Mouse (Mus musculus) retina, embryonic 14.5 days (tissue): ENCODE results near the gene Slc16a4.

Experiments
- DNase-seq: peaks from one replicate; pipeline ENCODE4 v3.0.0-alpha.2; 2015; ENCODE audit warnings: low spot score

The Slc16a4 gene

DNA sequence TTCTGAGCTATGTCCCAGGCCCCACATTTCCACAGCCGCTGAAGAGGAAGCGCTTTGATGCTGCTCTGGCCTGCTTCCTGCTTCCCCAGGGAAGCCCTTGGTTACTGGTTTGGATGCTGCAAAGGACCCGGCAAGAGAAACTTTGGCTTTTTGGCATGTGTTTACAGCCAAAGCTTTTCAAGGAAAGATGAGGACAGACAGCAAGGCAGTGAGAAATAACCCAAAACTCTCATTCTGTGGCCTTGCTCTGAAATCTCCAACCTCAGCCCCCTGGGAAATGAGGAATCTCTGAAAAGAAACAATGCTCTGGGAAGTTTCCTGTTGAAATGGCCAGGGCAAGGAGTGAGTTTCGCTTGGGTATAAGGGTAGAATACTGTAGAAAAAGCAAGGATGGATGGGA is 69.3 kb downstream of the Slc16a4 start:
- DNase-seq: no peak
